Mouse (Mus musculus): ENCODE results near the gene Fmnl2.

DNA sequence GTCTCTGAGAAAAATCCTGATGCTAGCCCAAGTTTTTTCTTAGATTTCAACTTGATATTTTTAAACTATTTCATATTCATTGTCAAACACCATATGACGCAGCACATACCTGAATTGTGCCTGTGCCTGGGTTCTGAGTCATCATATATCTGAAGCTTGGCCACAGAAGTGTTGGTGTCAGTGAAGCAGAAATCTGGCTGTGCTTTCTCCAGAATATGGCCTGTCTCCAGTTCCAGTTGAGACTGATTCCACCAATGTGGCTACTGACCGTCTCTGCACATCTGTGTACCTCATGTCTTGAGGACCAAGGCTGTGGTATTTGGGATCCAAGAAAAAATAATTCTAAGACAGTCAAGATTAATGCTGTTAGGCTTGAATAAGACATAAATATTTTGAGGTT is 199.6 kb downstream of the Fmnl2 start:
- TF ChIP-seq POLR2A (IDR thresholded peaks at IDR 0.05; ENCODE audit: control insufficient read depth, low read depth, low read length), result no peak
- no peak for TF ChIP-seq CTCF (IDR thresholded peaks at IDR 0.05; ENCODE audit: control insufficient read depth, insufficient read depth, insufficient replicate concordance, low read depth, low read length)

All from testis, adult 2 months (tissue).